Mouse (Mus musculus) effector memory CD4-positive, alpha-beta T cell, adult 5 months (primary cell): Measurements from ENCODE around the gene Csnk2b. TPM values are rescaled to one million over a fixed set of nuclear protein-coding genes. Genes with fewer than 3 reads are reported as not detected.

Source experiments
- polyA plus RNA-seq: library from polyadenylated mRNA; unstranded; fragments of 100-300 nt; shearing (Covaris generic); gene quantifications from one replicate; pipeline ENCODE4 v1.2.1, GENCODE M21; 2017

The Csnk2b gene
- 190 TPM for polyA plus RNA-seq

DNA sequence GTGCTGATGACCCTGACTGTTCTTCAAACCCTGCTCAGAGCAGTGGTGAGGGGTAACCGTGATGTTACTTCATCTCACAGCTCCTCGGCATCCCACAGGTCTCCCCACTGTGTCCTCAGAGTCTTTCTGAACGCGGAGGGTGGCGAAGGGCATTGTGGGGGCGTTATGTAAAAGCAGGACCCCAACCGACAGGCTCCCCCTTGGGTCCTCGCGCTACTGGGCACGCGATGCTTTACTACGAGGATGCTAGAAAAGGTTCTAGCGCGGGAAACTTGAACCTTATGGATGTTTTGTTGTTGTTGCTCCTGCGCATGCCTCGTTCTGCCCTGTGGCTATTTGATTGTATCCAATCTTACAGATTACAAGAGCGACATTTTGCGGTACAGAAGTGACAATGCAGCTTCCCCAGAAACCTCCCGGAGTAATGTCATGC lies at the start of gene Csnk2b:
Gene Csnk2b (minus strand): TSS at position 183 of the 433 bp plus-strand sequence.

DNA sequence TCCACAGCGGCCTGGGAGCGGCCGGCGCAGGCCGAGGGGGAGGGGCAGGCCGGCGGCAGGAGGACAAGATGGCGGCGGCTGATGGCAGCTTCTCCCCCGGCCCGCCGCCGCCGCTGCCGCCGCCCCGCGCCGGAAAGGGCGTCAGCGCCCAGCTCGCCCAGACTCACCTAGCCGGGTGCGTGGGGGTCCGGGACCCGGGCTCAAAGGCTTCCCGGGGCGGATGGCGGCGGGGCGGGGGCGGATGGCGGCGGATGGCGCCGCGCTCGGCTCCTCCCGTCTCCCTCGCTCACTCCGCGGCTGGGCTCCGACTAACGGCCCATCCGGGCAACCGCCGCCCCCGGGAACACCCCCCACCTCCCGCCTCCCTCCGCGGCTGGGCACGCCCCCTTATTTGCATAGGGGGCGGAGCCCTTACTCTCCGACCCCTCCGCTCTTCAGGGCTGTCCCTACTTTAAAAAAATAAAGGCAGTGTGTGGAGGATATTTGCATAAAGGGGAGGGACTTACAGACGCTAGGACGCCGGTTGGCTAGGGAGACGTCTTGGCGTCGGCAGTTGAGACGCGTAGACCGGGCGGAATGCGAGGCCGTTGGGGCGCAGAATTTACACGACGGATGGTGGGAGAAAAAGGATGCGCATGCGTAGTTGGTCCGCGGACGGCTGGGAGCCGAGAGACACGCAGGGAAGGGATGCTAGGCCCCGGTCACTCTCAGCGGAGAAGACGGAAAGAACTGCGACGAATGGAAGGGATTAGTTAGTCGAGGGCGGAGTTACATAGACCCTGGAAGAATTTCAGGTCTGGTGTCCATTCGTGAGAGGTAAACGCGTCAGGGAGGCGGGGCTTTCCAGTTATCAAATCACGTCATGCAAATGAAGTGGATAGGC lies 43.0 kb upstream of the Csnk2b start, which contains the start of gene Prrc2a:
Gene Prrc2a (minus strand): TSS at position 330 of the 883 bp plus-strand sequence.

DNA sequence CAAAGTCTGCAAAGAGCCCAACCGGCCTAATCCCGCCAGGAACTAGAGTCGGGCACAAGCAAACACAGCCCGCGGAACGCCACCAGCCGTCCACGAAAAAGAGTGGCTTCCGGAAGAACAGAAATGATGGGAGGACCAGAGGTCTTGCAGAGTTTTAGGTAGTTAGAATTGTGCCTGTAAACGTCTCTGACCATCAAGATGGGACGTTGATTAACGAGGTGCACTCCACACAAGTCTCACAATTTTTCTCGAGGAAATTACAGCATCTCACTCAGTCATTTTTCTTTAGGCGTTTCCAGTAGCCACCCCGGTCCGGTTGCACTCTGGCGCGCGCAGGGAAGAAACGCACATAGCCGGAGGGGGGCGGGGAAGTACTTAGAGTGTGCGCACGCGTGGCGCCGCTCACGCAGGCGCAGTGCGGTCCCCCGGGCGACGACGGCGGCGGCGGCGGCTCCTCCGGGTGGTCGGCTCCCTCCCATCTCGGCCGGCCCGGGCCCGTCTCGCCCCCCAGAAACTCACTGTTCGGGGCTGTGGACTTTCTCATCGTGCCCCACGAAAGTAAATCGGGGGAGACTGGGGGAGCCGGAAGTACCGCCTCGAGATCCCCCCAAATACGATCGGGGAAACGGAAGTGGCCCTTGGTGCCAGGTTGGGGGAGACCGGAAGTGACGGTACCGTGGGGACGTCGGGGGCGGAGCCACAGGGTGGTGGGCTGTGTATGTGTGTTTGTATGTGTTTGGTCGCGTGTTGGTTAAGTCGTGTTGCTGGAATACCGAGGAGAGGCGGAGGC lies 13.1 kb upstream of the Csnk2b start, which contains the start of gene Bag6:
Gene Bag6 (plus strand): TSS at position 378 of the 790 bp plus-strand sequence.

DNA sequence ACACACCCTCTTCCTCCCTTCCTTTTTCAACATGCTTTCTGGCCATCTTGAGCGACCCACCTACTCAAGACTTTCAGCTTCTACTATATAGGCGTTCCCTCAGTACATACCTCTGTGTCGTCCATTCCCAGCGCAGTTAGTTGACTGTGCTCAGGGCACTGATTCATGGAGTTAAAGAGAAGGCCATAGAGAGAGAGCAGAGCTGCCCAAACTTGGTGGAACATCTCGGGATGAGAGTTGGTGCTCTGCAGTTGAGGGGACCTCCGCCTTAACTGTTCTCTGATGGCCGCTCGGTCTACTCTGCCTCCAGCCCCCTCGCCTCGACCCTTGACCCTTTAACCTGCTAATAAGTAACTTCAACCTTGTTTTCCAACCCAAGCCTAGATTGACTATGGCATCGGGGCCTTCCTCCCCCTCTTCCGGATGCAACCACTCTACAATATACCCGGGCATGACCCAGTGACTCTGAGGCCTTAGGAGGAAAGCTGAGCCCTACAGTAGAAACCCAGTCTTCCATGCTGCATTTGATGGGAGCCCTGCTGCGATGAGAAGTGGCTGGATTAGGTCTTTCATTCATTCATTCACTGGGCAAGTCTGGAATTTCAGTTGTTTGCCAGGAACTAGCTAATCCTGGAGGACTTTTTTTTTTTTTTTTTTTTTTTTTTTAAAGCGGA lies 9.8 kb upstream of the Csnk2b start, which contains the start of gene Apom:
Gene Apom (minus strand): TSS at position 551 of the 674 bp plus-strand sequence.

DNA sequence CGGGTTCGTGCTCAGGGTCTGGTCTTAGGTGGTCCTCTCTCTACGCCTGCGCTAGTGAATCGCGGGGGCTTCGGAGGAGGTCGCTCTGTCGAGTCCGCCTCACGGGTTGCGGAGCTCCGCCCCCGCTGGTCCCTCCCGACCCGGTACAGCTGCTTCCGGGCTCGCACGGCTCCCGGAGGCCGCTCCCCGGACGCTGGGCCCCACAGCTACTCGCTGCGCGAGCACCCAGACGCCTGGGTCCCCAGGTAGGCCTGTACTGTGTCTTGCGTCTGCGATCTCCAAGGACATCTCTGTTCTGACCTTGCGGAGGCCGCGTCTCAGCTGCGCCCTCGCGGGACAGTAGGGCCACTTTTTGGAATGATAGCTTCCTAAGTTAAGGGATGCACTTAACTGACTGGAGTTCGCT lies 4.4 kb upstream of the Csnk2b start, which contains the start of gene D17H6S53E:
Gene D17H6S53E (plus strand): TSS at position 168 of the 406 bp plus-strand sequence.

DNA sequence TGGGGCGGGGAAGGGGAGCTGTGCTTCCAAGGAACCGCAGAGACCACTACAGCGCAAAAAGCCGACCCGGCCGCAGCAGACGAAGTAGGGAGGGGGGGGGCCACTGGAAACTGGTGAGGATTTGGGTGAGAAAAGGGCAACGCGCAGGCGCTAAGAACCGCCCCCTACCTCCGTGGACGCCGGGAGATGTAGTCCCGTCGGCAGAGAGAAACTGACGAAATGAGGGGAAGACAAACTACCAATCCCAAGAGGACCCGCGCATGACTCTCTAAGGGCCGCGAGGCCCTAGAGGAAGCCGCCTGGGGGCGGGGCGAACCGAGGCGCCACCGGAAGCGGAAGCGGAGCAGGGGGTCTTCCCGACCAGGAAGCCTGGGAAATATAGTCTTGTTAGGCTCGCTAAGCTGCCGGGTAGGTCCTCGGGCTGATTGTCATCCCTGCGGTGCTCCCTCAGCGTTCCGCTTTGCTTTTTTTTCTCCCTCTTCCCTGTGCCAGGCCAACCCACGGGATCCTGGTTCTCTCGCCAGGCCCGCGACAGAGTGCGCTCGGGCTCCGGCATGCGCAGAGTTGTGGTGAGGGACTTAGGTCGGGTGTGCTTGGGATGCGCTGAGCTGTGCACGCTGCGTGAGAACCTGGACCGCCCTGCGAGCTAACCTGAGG lies 582 bp downstream of the Csnk2b start, which contains the start of gene Gpank1:
Gene Gpank1 (plus strand): TSS at position 313 of the 657 bp plus-strand sequence.

DNA sequence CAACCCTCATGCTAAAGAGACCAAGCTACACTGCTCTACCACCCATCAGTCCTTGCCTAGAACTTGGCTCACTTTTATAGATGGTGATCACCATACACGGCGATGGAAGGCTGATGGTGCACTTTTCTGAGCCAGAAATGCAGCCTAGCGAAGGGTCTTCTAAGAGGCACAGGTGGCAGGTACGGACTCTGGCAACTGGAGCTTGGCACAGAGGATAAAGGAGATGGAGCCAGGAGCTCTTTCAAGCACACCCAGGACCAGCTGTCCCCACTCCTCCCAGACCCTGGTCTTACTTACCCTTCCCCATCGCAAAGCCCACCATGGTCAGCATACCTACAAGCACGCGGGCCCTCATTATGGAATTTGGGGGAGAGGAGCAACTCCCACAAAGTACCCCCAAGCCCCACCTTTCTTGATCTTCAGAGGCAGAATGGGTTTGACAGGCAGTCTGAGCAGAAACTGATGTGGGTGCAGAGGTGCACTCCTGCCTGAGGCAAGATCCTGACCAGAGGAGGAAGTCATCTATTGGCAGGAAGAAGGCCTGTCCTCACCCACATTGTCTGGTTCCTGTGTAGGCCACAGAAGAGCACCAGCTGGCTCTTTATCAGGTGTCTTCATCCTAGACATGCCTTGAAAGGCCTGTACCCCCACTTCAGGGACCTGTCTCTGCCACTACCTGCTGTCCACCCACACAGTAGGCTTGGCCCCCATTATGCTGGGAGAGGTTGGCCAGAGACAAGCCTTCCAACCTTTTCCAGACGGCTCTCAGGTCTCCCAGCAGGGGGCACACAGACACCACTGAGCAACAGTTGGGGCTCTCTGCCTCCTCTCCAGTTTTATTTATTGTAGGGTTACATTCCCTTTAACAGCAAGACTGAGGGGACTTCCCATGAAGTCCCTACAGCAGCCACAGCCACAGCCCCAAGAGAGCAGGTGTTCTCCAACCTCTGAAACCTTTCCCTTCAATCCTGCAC lies 6.5 kb downstream of the Csnk2b start, which contains the start of gene Ly6g5b:
Gene Ly6g5b (minus strand): TSS at position 383 of the 974 bp plus-strand sequence.

DNA sequence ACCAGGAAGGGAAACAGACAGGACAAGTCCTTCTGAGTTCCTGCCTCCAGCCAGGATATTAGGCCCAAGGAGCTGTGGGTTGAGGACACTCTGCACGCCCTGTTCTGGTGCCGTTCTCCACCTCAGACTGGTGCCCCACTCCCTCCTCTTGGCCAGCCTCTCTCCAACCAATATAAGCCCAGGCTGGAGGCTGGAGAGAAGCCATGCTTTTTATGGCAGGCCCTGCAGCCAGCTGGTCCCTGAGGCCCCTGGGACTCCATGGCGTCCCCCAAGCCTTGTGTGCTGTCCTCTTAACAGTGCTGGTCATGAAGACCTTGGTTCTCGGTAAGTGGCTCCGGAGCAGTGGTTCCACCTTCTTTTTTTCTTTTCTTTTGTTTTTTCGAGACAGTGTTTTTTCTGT lies 13.8 kb downstream of the Csnk2b start, which contains the start of gene Ly6g5c:
Gene Ly6g5c (plus strand): TSS at position 183 of the 400 bp plus-strand sequence.

DNA sequence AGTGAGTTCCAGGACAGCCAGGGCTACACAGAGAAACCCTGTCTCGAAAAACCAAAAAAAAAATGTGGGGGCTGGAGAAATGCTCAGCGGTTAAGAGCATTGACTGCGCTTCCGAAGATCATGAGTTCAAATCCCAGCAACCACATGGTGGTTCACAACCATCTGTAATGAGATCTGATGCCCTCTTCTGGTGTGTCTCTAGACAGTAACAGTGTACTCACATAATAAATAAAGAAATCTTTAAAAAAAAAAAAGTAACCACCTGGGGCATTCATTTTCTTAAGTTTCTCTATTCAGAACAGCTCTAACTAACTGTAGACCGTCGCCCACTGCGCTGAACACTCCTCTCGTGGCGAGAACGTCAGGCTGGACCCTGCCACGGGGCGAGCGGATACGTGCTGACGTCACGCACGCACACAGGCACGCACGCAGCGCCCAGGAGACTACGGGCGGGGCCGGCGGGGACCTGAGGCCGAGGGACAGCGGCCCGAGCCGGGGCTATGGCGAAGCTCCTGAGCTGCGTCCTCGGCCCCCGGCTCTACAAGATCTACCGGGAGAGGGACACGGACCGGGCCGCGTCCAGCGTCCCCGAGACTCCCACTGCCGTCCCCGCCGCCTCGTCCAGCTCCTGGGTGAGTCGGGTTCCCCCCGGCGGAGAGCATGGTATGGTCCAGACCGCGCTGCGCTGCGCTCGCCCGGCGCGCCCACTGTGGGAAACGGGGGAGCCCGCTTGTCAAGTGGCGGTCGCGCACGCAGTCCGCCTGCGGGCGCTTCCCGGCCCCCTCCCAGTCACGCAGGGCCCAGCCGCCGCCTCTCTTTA lies 32.8 kb downstream of the Csnk2b start, which contains the start of gene Abhd16a:
Gene Abhd16a (plus strand): TSS at position 439 of the 820 bp plus-strand sequence.

DNA sequence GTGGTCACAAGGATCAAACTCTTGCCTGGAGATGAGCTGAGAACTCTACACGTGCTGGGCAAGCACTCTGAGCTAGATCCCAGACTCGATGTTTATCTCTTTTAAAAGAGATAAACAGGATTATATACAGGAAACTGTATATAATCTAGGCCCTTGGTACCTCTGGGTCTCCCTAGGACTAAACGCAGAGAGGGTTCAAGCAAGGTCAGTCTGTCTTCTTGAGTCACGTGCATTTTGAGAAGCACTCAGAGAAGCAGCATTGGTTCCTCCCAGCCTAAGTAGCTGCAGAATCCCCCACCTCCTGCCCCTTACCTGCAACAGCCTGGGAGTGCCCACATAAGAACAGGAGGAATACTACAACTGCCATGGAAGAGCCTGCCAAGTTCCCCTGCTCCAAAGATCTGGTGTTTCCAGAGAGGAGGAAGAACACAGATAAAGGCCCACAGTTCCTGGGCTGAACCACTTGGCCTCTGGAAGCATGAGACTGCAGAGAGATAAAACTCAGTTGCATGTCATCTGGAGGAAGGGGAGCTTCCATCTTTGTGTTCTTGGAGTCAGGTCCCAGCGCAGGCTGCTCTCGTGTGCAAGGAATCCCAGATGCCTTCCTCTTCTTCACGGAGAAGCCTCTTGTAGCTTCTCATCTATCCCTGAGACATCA lies 36.5 kb downstream of the Csnk2b start, which contains the start of gene Ly6g6f:
Gene Ly6g6f (minus strand): TSS at position 403 of the 658 bp plus-strand sequence.

DNA sequence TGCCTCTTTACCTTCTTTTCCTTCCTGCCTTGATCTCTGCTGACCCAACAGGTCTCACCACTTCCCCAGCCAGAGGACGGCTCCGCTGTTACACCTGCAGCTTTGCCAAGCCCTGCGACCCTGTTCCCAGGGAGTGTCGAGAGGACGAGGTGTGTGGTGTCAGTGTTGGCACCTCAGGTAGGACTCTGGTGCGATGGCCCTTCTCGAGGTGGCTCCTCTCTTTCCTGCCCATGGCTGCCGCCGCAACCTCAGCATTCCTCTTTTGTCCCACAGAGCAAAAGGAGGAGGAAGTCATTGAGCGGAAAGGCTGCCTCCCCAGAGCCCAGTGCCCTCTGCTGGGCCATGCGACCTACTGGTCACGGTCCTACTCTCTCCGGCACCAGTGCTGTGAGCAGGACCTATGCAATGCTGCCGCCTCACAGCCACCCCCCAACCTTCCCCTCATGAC lies 44.0 kb downstream of the Csnk2b start, which contains the start of gene Ly6g6d:
Gene Ly6g6d (minus strand): TSS at position 280 of the 448 bp plus-strand sequence.

DNA sequence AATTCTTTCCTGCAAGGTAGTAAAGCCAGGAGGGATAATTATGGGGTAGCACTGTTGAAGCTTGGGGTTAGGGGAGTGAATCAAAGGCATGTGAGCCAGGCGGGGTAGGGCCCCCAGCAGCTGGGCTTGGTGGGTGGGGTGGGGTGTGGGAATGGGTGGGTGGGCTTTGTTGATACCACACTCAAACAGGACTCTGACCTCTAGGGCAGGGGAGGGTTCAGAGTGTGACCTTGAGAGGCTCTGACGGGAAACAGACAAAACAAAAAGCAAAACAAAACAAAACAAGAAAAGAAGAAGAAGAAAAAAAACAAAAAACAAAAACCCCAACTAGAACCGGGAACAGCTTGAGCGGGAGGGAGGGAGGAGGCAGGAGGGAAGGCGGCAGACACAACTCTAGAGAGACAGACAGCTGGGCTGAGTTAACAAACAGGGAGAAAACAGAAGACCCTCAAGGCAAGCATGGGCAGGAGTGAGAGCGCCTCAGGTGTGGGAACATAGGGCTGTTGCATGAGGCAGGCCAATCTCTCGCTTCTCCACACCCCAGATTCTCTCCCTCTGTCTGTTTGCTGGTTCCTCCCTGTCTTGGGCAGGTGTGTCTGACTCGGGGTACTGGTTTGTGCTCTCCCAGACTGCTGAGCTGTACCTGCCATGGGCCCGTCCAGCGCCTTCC lies 45.2 kb downstream of the Csnk2b start, which contains the start of gene Ly6g6e:
Gene Ly6g6e (plus strand): TSS at position 396 of the 670 bp plus-strand sequence.

Other genes starting within 250 kb of the Csnk2b start
- 0.21 TPM for gene Zbtb12, start 242.6 kb downstream of the Csnk2b start, polyA plus RNA-seq
- not detected for gene Gm20547, start 240.0 kb downstream of the Csnk2b start, polyA plus RNA-seq
- gene C2, start 223.8 kb downstream of the Csnk2b start, polyA plus RNA-seq, result 1.2 TPM
- 57.8 TPM for gene Ehmt2, start 223.6 kb downstream of the Csnk2b start, polyA plus RNA-seq
- gene Slc44a4, start 207.6 kb downstream of the Csnk2b start, polyA plus RNA-seq, result not detected
- gene Neu1, start 190.8 kb downstream of the Csnk2b start, polyA plus RNA-seq, result 74.6 TPM
- gene Hspa1b, start 162.8 kb downstream of the Csnk2b start, polyA plus RNA-seq, result 2,452 TPM
- 125 TPM for gene Gm20481, start 152.1 kb downstream of the Csnk2b start, polyA plus RNA-seq
- gene Hspa1a, start 149.9 kb downstream of the Csnk2b start, polyA plus RNA-seq, result 1,550 TPM
- not detected for gene Hspa1l, start 149.3 kb downstream of the Csnk2b start, polyA plus RNA-seq
- 47.6 TPM for gene Lsm2, start 140.2 kb downstream of the Csnk2b start, polyA plus RNA-seq
- 182 TPM for gene Vars, start 121.1 kb downstream of the Csnk2b start, polyA plus RNA-seq
- gene Vwa7, start 105.5 kb downstream of the Csnk2b start, polyA plus RNA-seq, result 0.10 TPM
- gene Sapcd1, start 94.0 kb downstream of the Csnk2b start, polyA plus RNA-seq, result not detected
- 2.2 TPM for gene Msh5, start 75.3 kb downstream of the Csnk2b start, polyA plus RNA-seq
- 305 TPM for gene Clic1, start 72.1 kb downstream of the Csnk2b start, polyA plus RNA-seq
- gene Ddah2, start 63.0 kb downstream of the Csnk2b start, polyA plus RNA-seq, result 1.00 TPM
- not detected for gene Ly6g6c, start 56.7 kb downstream of the Csnk2b start, polyA plus RNA-seq
- gene Mpig6b, start 55.9 kb downstream of the Csnk2b start, polyA plus RNA-seq, result not detected
- not detected for gene Ly6g6e, start 45.2 kb downstream of the Csnk2b start, polyA plus RNA-seq
- gene Ly6g6d, start 44.0 kb downstream of the Csnk2b start, polyA plus RNA-seq, result not detected
- gene Ly6g6f, start 36.4 kb downstream of the Csnk2b start, polyA plus RNA-seq, result not detected
- gene Abhd16a, start 32.8 kb downstream of the Csnk2b start, polyA plus RNA-seq, result 88.6 TPM
- gene Ly6g5c, start 13.8 kb downstream of the Csnk2b start, polyA plus RNA-seq, result not detected
- 2.1 TPM for gene Ly6g5b, start 6.6 kb downstream of the Csnk2b start, polyA plus RNA-seq
- 43.9 TPM for gene Gpank1, start 598 bp downstream of the Csnk2b start, polyA plus RNA-seq
- gene D17H6S53E, start 4.3 kb upstream of the Csnk2b start, polyA plus RNA-seq, result 0.75 TPM
- not detected for gene Apom, start 10.0 kb upstream of the Csnk2b start, polyA plus RNA-seq
- 75.1 TPM for gene Bag6, start 13.1 kb upstream of the Csnk2b start, polyA plus RNA-seq
- 38.6 TPM for gene Prrc2a, start 42.8 kb upstream of the Csnk2b start, polyA plus RNA-seq
- gene Aif1, start 54.0 kb upstream of the Csnk2b start, polyA plus RNA-seq, result not detected
- gene Lst1, start 66.4 kb upstream of the Csnk2b start, polyA plus RNA-seq, result 1.6 TPM
- 849 TPM for gene Ltb, start 72.4 kb upstream of the Csnk2b start, polyA plus RNA-seq
- gene Tnf, start 80.0 kb upstream of the Csnk2b start, polyA plus RNA-seq, result 107 TPM
- 42.5 TPM for gene Lta, start 83.3 kb upstream of the Csnk2b start, polyA plus RNA-seq
- not detected for gene Gm16181, start 98.8 kb upstream of the Csnk2b start, polyA plus RNA-seq
- gene Atp6v1g2, start 111.6 kb upstream of the Csnk2b start, polyA plus RNA-seq, result 4.8 TPM
- gene Nfkbil1, start 113.7 kb upstream of the Csnk2b start, polyA plus RNA-seq, result 18.7 TPM
- 170 TPM for gene Ddx39b, start 119.7 kb upstream of the Csnk2b start, polyA plus RNA-seq
- gene H2-D1, start 140.7 kb upstream of the Csnk2b start, polyA plus RNA-seq, result 6,438 TPM
- 0.26 TPM for gene H2-Q1, start 198.4 kb upstream of the Csnk2b start, polyA plus RNA-seq
- gene H2-Q2, start 220.2 kb upstream of the Csnk2b start, polyA plus RNA-seq, result 47.9 TPM